Mouse (Mus musculus) MEL (cell line): ENCODE measurements at regions not wholly inside any gene's neighbourhood (a gene's known extent, or its start where the extent isn't known, plus 50 kb on each side); places are given as distances from the start of the nearest gene placed in this dataset.

Experiments used
- DNase-seq: peaks from one replicate; pipeline ENCODE4 v3.0.0; 2011; ENCODE audit warnings: low read depth, low spot score
- H3K27ac ChIP-seq: 2 replicates; pipeline ENCODE4 v1.5.1; 2012; ENCODE audit warnings: low read depth, mild to moderate bottlenecking, control low read depth, low read length, moderate library complexity; ENCODE audit not compliant: control insufficient read depth
- H3K27me3 ChIP-seq, 2 experiments: fragments of 150-350 bp in 1 of 2; sonication (generic) in 1 of 2; 2 replicates each; pipeline ENCODE4 v1.6.1; 2012; ENCODE audit warnings: low read length in 2 of 2, mild to moderate bottlenecking in 2 of 2, improper control_type of control experiment in 1 of 2, moderate library complexity in 1 of 2; ENCODE audit not compliant: insufficient read depth in 2 of 2, control insufficient read depth in 1 of 2
- H3K36me3 ChIP-seq, 2 experiments: 2 replicates each; pipeline ENCODE4 v1.6.1; 2012 to 2014; ENCODE audit warnings: low read length in 2 of 2, improper control_type of control experiment in 1 of 2, inconsistent platforms in 1 of 2, mild to moderate bottlenecking in 1 of 2; ENCODE audit not compliant: insufficient read depth in 2 of 2, control insufficient read depth in 1 of 2
- H3K4me1 ChIP-seq, 2 experiments: fragments of 150-350 bp in 1 of 2; sonication (generic) in 1 of 2; 2 replicates each; pipeline ENCODE4 v1.6.1; 2012; ENCODE audit warnings: low read length in 2 of 2, improper control_type of control experiment in 1 of 2, mild to moderate bottlenecking in 1 of 2; ENCODE audit not compliant: insufficient read depth in 2 of 2, control insufficient read depth in 1 of 2
- H3K4me3 ChIP-seq, 2 experiments: fragments of 150-350 bp in 1 of 2; sonication (generic) in 1 of 2; 2 replicates each; pipeline ENCODE4 v1.5.1; 2012; ENCODE audit warnings: low read depth in 2 of 2, low read length in 2 of 2, mild to moderate bottlenecking in 2 of 2, moderate library complexity in 2 of 2, control low read depth in 1 of 2, improper control_type of control experiment in 1 of 2; ENCODE audit not compliant: control insufficient read depth in 1 of 2, insufficient read depth in 1 of 2
- H3K79me2 ChIP-seq: 2 replicates; pipeline ENCODE4 v1.6.1; 2012; ENCODE audit warnings: mild to moderate bottlenecking, low read length, moderate library complexity; ENCODE audit not compliant: control insufficient read depth, poor library complexity, insufficient read depth
- H3K9ac ChIP-seq: 2 replicates; pipeline ENCODE4 v1.6.1; 2012; ENCODE audit warnings: low read depth, mild to moderate bottlenecking, control low read depth, low read length, moderate library complexity; ENCODE audit not compliant: control insufficient read depth, poor library complexity, severe bottlenecking
- H3K9me3 ChIP-seq: fragments of 150-350 bp; sonication (generic); replicated peaks from 2 replicates; pipeline ENCODE4 v1.6.1; 2012; ENCODE audit warnings: mild to moderate bottlenecking, low read length, improper control_type of control experiment, moderate library complexity; ENCODE audit not compliant: insufficient read depth
- CHD2 ChIP-seq: IDR thresholded peaks from 2 replicates; pipeline ENCODE4 v1.6.1; 2011; ENCODE audit warnings: low read length, improper control_type of control experiment
- CTCF ChIP-seq, 3 experiments: IDR thresholded peaks in 2 of 3; conservative IDR thresholded peaks in 1 of 3; 2 replicates each; pipeline ENCODE4 v1.5.1; 2011 to 2012; ENCODE audit warnings: low read length in 3 of 3, low read depth in 2 of 3, mild to moderate bottlenecking in 2 of 3, improper control_type of control experiment in 1 of 3, inconsistent platforms in 1 of 3, mixed read lengths in 1 of 3, moderate library complexity in 1 of 3; ENCODE audit not compliant: control insufficient read depth in 1 of 3, insufficient read depth in 1 of 3, poor library complexity in 1 of 3, severe bottlenecking in 1 of 3
- EP300 ChIP-seq, 2 experiments: IDR thresholded peaks; 2 replicates each; pipeline ENCODE4 v1.6.1; 2011; ENCODE audit warnings: improper control_type of control experiment in 2 of 2, low read length in 2 of 2, low read depth in 1 of 2, mild to moderate bottlenecking in 1 of 2
- GATA1 ChIP-seq: IDR thresholded peaks from 2 replicates; pipeline ENCODE4 v1.6.1; 2011; ENCODE audit warnings: low read depth, low read length, improper control_type of control experiment
- KAT2A ChIP-seq: conservative IDR thresholded peaks from 2 replicates; pipeline ENCODE4 v1.6.1; 2012; ENCODE audit warnings: low read depth, low read length, improper control_type of control experiment, inconsistent platforms
- MAFK ChIP-seq: IDR thresholded peaks from 2 replicates; pipeline ENCODE4 v1.6.1; 2011; ENCODE audit warnings: low read depth, mild to moderate bottlenecking, low read length, improper control_type of control experiment, borderline replicate concordance
- MAX ChIP-seq: IDR thresholded peaks from 2 replicates; pipeline ENCODE4 v1.6.1; 2011; ENCODE audit warnings: low read length, improper control_type of control experiment
- MAZ ChIP-seq: IDR thresholded peaks from 2 replicates; pipeline ENCODE4 v1.6.1; 2012; ENCODE audit warnings: low read depth, mild to moderate bottlenecking, inconsistent platforms, low read length, improper control_type of control experiment
- MEF2A ChIP-seq: IDR thresholded peaks from 2 replicates; pipeline ENCODE4 v1.6.1; 2014; ENCODE audit warnings: low read depth, mild to moderate bottlenecking, inconsistent platforms, low read length, improper control_type of control experiment; ENCODE audit not compliant: poor library complexity, insufficient replicate concordance, severe bottlenecking; ENCODE audit errors: extremely low read depth
- MXI1 ChIP-seq: IDR thresholded peaks from 2 replicates; pipeline ENCODE4 v1.6.1; 2011; ENCODE audit warnings: mild to moderate bottlenecking, low read depth, low read length, improper control_type of control experiment
- MYB ChIP-seq: IDR thresholded peaks from 2 replicates; pipeline ENCODE4 v1.6.1; 2011; ENCODE audit warnings: mild to moderate bottlenecking, low read depth, low read length, improper control_type of control experiment
- POLR2AphosphoS2 ChIP-seq: IDR thresholded peaks from 2 replicates; pipeline ENCODE4 v1.6.1; 2011; ENCODE audit warnings: low read length, improper control_type of control experiment
- POLR2AphosphoS5 ChIP-seq: IDR thresholded peaks from 2 replicates; pipeline ENCODE4 v1.6.1; 2012; ENCODE audit warnings: low read depth, borderline replicate concordance, mild to moderate bottlenecking, inconsistent platforms, low read length, moderate library complexity, mixed read lengths
- TBP ChIP-seq: IDR thresholded peaks from 2 replicates; pipeline ENCODE4 v1.8.0; 2011; ENCODE audit warnings: low read depth, low read length, improper control_type of control experiment
- UBTF ChIP-seq: IDR thresholded peaks from 2 replicates; pipeline ENCODE4 v1.6.1; 2012; ENCODE audit warnings: low read depth, mild to moderate bottlenecking, inconsistent platforms, low read length, improper control_type of control experiment, moderate library complexity, borderline replicate concordance; ENCODE audit not compliant: insufficient read depth
- ZC3H11A ChIP-seq: IDR thresholded peaks from 2 replicates; pipeline ENCODE4 v1.6.1; 2012; ENCODE audit warnings: low read depth, mild to moderate bottlenecking, inconsistent platforms, low read length, improper control_type of control experiment
- ZMIZ1 ChIP-seq: IDR thresholded peaks from 2 replicates; pipeline ENCODE4 v1.6.1; 2012; ENCODE audit warnings: low read depth, mild to moderate bottlenecking, inconsistent platforms, low read length, improper control_type of control experiment, moderate library complexity
- ZNF384 ChIP-seq: IDR thresholded peaks from 2 replicates; pipeline ENCODE4 v1.6.1; 2012; ENCODE audit warnings: low read depth, mild to moderate bottlenecking, inconsistent platforms, low read length, improper control_type of control experiment

DNA sequence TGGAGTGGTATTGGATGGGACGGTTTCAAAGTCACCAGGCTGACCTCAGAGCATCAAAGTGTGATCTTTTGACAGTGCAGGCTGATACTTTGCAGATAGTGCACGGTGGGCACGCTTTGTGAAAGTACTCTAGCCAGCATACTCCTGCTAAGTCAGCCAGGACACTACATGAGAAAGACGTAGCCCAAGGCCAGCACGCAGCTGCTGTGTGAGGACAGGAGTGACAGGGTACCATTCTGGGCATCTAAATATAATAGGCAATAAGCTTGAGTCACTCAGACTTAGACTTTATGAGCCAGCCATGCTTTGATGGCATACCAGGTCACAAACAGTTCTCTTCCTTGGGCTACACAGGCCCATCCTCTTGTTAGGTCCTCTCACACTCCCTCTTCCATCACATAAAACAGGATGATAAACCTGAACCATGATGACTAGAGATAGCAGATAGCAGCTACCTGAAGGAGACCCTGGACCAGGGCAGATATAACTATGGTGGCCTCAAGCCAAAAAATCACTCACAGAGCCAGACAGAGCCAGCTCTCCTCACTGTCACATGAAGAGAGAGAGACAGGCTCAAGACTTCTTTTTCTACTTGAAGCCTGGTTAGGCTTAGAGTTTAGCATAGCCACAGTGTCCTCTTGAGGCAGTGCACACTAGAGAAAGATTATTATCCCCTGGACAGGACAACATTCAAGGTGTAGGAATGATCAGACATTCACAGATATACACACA, 156.7 kb upstream of the Rreb1 start:
- DNase-seq = no peak
- H3K36me3 ChIP-seq = no peaks in the 10 kb centered on the region
- peaks cover 0 to 3% of the 10 kb centered on the region in 2 experiments; a peak in 2 of 4 replicates for H3K27me3 ChIP-seq
- H3K79me2 ChIP-seq = no peaks in the 10 kb centered on the region
- H3K4me3 ChIP-seq = no peak overlapping the region
- no peak overlapping the region for H3K27ac ChIP-seq
- no peaks in the 10 kb centered on the region for H3K9me3 ChIP-seq
- TF ChIP-seq MAZ = no peak
- TF ChIP-seq POLR2AphosphoS5 = no peak
- TF ChIP-seq GATA1 = no peak
- no peak for TF ChIP-seq CHD2
- TF ChIP-seq ZMIZ1 = no peak
- no peaks in the 10 kb centered on the region for H3K4me1 ChIP-seq
- no peak overlapping the region for H3K9ac ChIP-seq

DNA sequence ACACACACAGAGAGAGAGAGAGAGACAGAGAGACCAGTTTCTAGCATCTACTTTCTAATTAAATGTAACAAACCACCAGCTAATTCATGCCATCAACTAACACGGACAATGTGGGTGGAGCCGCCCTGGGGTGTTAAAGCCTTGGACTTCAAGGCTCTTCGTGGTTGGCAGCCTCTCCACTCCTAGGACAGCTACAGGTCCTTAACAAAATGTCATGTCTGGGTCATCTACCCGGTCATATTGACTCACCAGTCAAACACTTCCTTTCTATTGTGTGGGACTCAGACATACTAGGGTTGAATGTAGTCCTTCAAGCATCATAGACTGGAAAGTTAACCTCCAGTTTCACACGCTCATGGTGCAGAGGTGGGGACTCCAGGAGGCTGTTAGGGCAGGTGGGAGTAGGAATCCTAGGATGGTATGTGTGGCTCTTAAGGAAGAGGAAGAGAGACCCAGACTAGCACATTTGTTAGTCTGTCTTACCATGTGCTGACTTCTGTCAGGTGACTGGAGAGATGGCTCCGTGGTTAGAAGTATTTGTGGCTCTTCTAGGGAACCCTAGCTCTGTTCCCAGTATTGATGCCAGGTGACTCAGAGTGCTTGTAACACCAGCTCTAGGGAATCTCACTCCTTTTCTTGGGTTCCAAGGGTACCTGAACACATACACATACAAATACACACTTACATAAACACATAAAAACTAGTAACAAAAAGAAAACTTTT, 155.7 kb upstream of the Rreb1 start:
- Histone ChIP-seq H3K9ac (no peak overlapping the region), H3K36me3 (no peaks in the 10 kb centered on the region), H3K4me1 (no peaks in the 10 kb centered on the region), H3K79me2 (no peaks in the 10 kb centered on the region), H3K27ac (no peak overlapping the region), H3K4me3 (no peak overlapping the region), H3K9me3 (no peaks in the 10 kb centered on the region), H3K27me3 (peaks cover 0 to 3% of the 10 kb centered on the region in 2 experiments; a peak in 2 of 4 replicates)
- DNase-seq = no peak
- TF ChIP-seq MAZ (no peak), ZNF384 (no peak), ZMIZ1 (no peak), MYB (no peak), POLR2AphosphoS2 (no peak), MAX (no peak), TBP (no peak), EP300 (IDR thresholded peaks at IDR 0.05; ENCODE audit: low read depth in 1 of 2, low read length in 2 of 2) (no peak), MXI1 (no peak), KAT2A (no peak), CTCF (IDR thresholded peaks at IDR 0.05 in 2 of 3, conservative IDR thresholded peaks at IDR 0.05 in 1 of 3; ENCODE audit: control insufficient read depth in 1 of 3, insufficient read depth in 1 of 3, low read depth in 2 of 3, low read length in 3 of 3, poor library complexity in 1 of 3, severe bottlenecking in 1 of 3) (no peak), GATA1 (no peak), UBTF (no peak), MEF2A (no peak), ZC3H11A (no peak), MAFK (no peak)
